Mouse (Mus musculus): ENCODE measurements around the gene Herpud1. TPM values are rescaled to one million over a fixed set of nuclear protein-coding genes. Genes with fewer than 3 reads are reported as not detected.

Gene Herpud1
- polyA plus RNA-seq, 1 experiment from 2014 or later: 84.4 TPM

- Histone ChIP-seq H3K27ac (no peak overlapping the region), H3K36me3 (no peaks in the 10 kb centered on the region), H3K4me2 (no peak overlapping the region), H3K4me3 (no peak overlapping the region), H3K4me1 (peaks cover 10% of the 10 kb centered on the region), H3K9ac (no peak overlapping the region), H3K27me3 (replicated peaks) (no peaks in the 10 kb centered on the region), H3K9me3 (replicated peaks) (no peaks in the 10 kb centered on the region)
- ATAC-seq: no peak
- WGBS (ENCODE audit: insufficient replicate concordance): 56% methylated on average over 5 of the region's 5 CpGs
Observed at GRCm38 (mm10) chr8:94358541-94358940, 27.7 kb upstream of the Herpud1 start.

- Histone ChIP-seq H3K27me3 (replicated peaks) (no peaks in the 10 kb centered on the region), H3K36me3 (no peaks in the 10 kb centered on the region), H3K27ac (no peak overlapping the region), H3K4me2 (no peak overlapping the region), H3K9me3 (replicated peaks) (no peaks in the 10 kb centered on the region), H3K4me3 (no peak overlapping the region), H3K4me1 (peaks cover 34% of the 10 kb centered on the region), H3K9ac (no peak overlapping the region)
- ATAC-seq: no peak
- WGBS (ENCODE audit: insufficient replicate concordance): 75% methylated on average over 6 of the region's 6 CpGs
Observed at GRCm38 (mm10) chr8:94361774-94362431, 24.3 kb upstream of the Herpud1 start.

GRCm38 (mm10) chr8:94362607-94363239 is 23.5 kb upstream of the Herpud1 start:
- H3K4me3 ChIP-seq: no peak overlapping the region
- 62% methylated on average over 7 of the region's 7 CpGs for WGBS (ENCODE audit: insufficient replicate concordance)
- no peak overlapping the region for H3K9ac ChIP-seq
- H3K9me3 ChIP-seq (replicated peaks): no peaks in the 10 kb centered on the region
- H3K36me3 ChIP-seq: no peaks in the 10 kb centered on the region
- H3K4me2 ChIP-seq: no peak overlapping the region
- no peak overlapping the region for H3K27ac ChIP-seq
- no peak for ATAC-seq
- H3K27me3 ChIP-seq (replicated peaks): no peaks in the 10 kb centered on the region
- H3K4me1 ChIP-seq: peaks cover 34% of the 10 kb centered on the region

- WGBS (ENCODE audit: insufficient replicate concordance): 33% methylated on average over 4 of the region's 4 CpGs
- no peak overlapping the region for H3K9ac ChIP-seq
Observed at GRCm38 (mm10) chr8:94363288-94363688, 22.9 kb upstream of the Herpud1 start.

GRCm38 (mm10) chr8:94363906-94364305 is 22.3 kb upstream of the Herpud1 start:
- no peak overlapping the region for H3K4me2 ChIP-seq
- no peaks in the 10 kb centered on the region for H3K27me3 ChIP-seq (replicated peaks)
- WGBS (ENCODE audit: insufficient replicate concordance): 68% methylated on average over 2 of the region's 2 CpGs
- no peak overlapping the region for H3K4me3 ChIP-seq
- no peak overlapping the region for H3K27ac ChIP-seq
- H3K36me3 ChIP-seq: no peaks in the 10 kb centered on the region
- H3K9me3 ChIP-seq (replicated peaks): no peaks in the 10 kb centered on the region
- no peak overlapping the region for H3K9ac ChIP-seq
- H3K4me1 ChIP-seq: peaks cover 34% of the 10 kb centered on the region
- no peak for ATAC-seq

More at GRCm38 (mm10) chr8:94363288-94363688, 22.9 kb upstream of the Herpud1 start:
- Histone ChIP-seq H3K27ac (no peak overlapping the region), H3K4me1 (peaks cover 34% of the 10 kb centered on the region), H3K4me2 (no peak overlapping the region), H3K36me3 (no peaks in the 10 kb centered on the region), H3K27me3 (replicated peaks) (no peaks in the 10 kb centered on the region), H3K9me3 (replicated peaks) (no peaks in the 10 kb centered on the region), H3K4me3 (no peak overlapping the region)
- 0 out of 2 replicates have a peak, but pooled peaks have one; percentile 26 for ATAC-seq

- Histone ChIP-seq H3K4me3 (no peak overlapping the region), H3K4me1 (peaks cover 34% of the 10 kb centered on the region), H3K27me3 (replicated peaks) (no peaks in the 10 kb centered on the region), H3K27ac (no peak overlapping the region), H3K9ac (no peak overlapping the region), H3K9me3 (replicated peaks) (no peaks in the 10 kb centered on the region), H3K4me2 (no peak overlapping the region), H3K36me3 (no peaks in the 10 kb centered on the region)
- no peak for ATAC-seq
- WGBS (ENCODE audit: insufficient replicate concordance): 69% methylated on average over 6 of the region's 6 CpGs
Observed at GRCm38 (mm10) chr8:94364686-94365312, 21.4 kb upstream of the Herpud1 start.

- Histone ChIP-seq H3K4me1 (peaks cover 34% of the 10 kb centered on the region), H3K36me3 (no peaks in the 10 kb centered on the region), H3K9me3 (replicated peaks) (no peaks in the 10 kb centered on the region), H3K4me3 (no peak overlapping the region), H3K27ac (peak overlapping the region; percentile 56; the same call in 1 of the 2 replicates), H3K9ac (no peak overlapping the region), H3K27me3 (replicated peaks) (no peaks in the 10 kb centered on the region), H3K4me2 (no peak overlapping the region)
- ATAC-seq: peak; percentile 73
- 34% methylated on average over 9 of the region's 9 CpGs for WGBS (ENCODE audit: insufficient replicate concordance)
Observed at GRCm38 (mm10) chr8:94365410-94365981, 20.7 kb upstream of the Herpud1 start.

- no peak for ATAC-seq
- no peaks in the 10 kb centered on the region for H3K27me3 ChIP-seq (replicated peaks)
- H3K9me3 ChIP-seq (replicated peaks): no peaks in the 10 kb centered on the region
- H3K27ac ChIP-seq: no peak overlapping the region
- H3K4me2 ChIP-seq: no peak overlapping the region
- 53% methylated on average over 5 of the region's 5 CpGs for WGBS (ENCODE audit: insufficient replicate concordance)
- H3K4me1 ChIP-seq: peaks cover 18% of the 10 kb centered on the region
- H3K36me3 ChIP-seq: no peaks in the 10 kb centered on the region
- no peak overlapping the region for H3K4me3 ChIP-seq
- H3K9ac ChIP-seq: no peak overlapping the region
Observed at GRCm38 (mm10) chr8:94370839-94371238, 15.4 kb upstream of the Herpud1 start.

- Histone ChIP-seq H3K4me1 (peaks cover 38% of the 10 kb centered on the region), H3K36me3 (no peaks in the 10 kb centered on the region), H3K4me2 (no peak overlapping the region), H3K4me3 (no peak overlapping the region), H3K27ac (no peak overlapping the region), H3K27me3 (replicated peaks) (no peaks in the 10 kb centered on the region), H3K9ac (no peak overlapping the region), H3K9me3 (replicated peaks) (no peaks in the 10 kb centered on the region)
- WGBS (ENCODE audit: insufficient replicate concordance): 56% methylated on average over 6 of the region's 6 CpGs
- no peak for ATAC-seq
Observed at GRCm38 (mm10) chr8:94372955-94373599, 13.2 kb upstream of the Herpud1 start.

GRCm38 (mm10) chr8:94375551-94375991 is 10.7 kb upstream of the Herpud1 start:
- Histone ChIP-seq H3K9ac (peak overlapping the region; percentile 50), H3K27me3 (replicated peaks) (no peaks in the 10 kb centered on the region), H3K4me2 (peak overlapping the region; percentile 52), H3K36me3 (no peaks in the 10 kb centered on the region), H3K4me1 (peaks cover 41% of the 10 kb centered on the region), H3K4me3 (peak overlapping the region; percentile 10), H3K27ac (peak overlapping the region; percentile 75), H3K9me3 (replicated peaks) (no peaks in the 10 kb centered on the region)
- 3% methylated on average over 3 of the region's 3 CpGs for WGBS (ENCODE audit: insufficient replicate concordance)
- ATAC-seq: peak; percentile 83

GRCm38 (mm10) chr8:94376176-94376575 is 10.1 kb upstream of the Herpud1 start:
- no peak for ATAC-seq
- Histone ChIP-seq H3K36me3 (no peaks in the 10 kb centered on the region), H3K9ac (peak overlapping the region; percentile 50; the same call in 1 of the 2 replicates), H3K4me1 (peaks cover 41% of the 10 kb centered on the region), H3K4me3 (no peak overlapping the region), H3K4me2 (no peak overlapping the region), H3K9me3 (replicated peaks) (no peaks in the 10 kb centered on the region), H3K27me3 (replicated peaks) (no peaks in the 10 kb centered on the region; the same call in 1 of the 2 replicates), H3K27ac (peak overlapping the region; percentile 75)
- 65% methylated on average over 3 of the region's 3 CpGs for WGBS (ENCODE audit: insufficient replicate concordance)
